Comparison of ENCODE assay signal across 18 mouse cellular contexts in the genomic region with DNA sequence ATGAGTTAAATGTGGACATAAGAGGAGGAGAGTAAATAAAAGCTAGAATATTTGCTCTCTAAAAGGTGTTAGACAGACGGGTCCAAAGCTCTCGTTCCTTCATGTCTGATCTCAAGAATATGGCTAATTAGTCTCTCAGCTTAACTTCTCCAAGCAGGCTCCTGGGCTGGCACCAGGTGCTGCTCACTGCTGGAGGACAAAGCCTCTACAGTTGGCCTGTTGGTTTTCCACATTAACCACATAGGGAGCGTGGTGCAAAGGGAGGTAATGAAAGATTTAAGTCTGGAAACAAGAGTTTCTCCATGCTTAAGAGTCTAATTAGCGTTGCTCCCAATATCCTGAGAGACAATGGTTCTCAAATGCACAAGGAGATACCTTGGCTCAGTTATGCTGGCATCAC.
"Had no signal": no experiment of that assay in that cellular context is flagged by ENCODE, and none has a peak within 500 bp of the region (broad histone marks: within the 10 kb centered on the region; RNA-seq: fewer than 3 reads in every experiment).

No protein-coding gene starts in this region.

- DNase-seq: lung, adult 2 months; lung, postnatal 14 days; lung, postnatal 36 days; right cerebral cortex, postnatal 14 days; thymus, adult 2 months; thymus, postnatal 25 days; thymus, postnatal 4 days had no signal

- H3K4me3 ChIP-seq: lung, embryonic 15.5 days; megakaryocyte, embryonic 14.5 days; midbrain, embryonic 13.5 days; midbrain, embryonic 15.5 days; neural tube, embryonic 13.5 days; neural tube, embryonic 15.5 days; stomach, embryonic 15.5 days had no signal

- H3K36me3 ChIP-seq: lung, embryonic 15.5 days; midbrain, embryonic 13.5 days; midbrain, embryonic 15.5 days; neural tube, embryonic 13.5 days; neural tube, embryonic 15.5 days; stomach, embryonic 15.5 days had no signal

- H3K27ac ChIP-seq: lung, embryonic 15.5 days; macrophage; midbrain, embryonic 13.5 days; midbrain, embryonic 15.5 days; neural tube, embryonic 13.5 days; neural tube, embryonic 15.5 days; stomach, embryonic 15.5 days; stomach, postnatal 0 days had no signal

- H3K4me1 ChIP-seq: lung, embryonic 15.5 days; midbrain, embryonic 15.5 days; neural tube, embryonic 13.5 days; neural tube, embryonic 15.5 days; stomach, embryonic 15.5 days had no signal

- H3K9me3 ChIP-seq: lung, embryonic 15.5 days; megakaryocyte, embryonic 14.5 days; midbrain, embryonic 13.5 days; midbrain, embryonic 15.5 days; neural tube, embryonic 13.5 days; neural tube, embryonic 15.5 days; stomach, embryonic 15.5 days had no signal

- ATAC-seq: lung, postnatal 0 days; midbrain, embryonic 13.5 days; midbrain, embryonic 15.5 days had no signal

- H3K9ac ChIP-seq: lung, embryonic 15.5 days; midbrain, embryonic 13.5 days; midbrain, embryonic 15.5 days; neural tube, embryonic 13.5 days; neural tube, embryonic 15.5 days; stomach, embryonic 15.5 days had no signal

- H3K4me2 ChIP-seq: lung, embryonic 15.5 days; midbrain, embryonic 11.5 days; midbrain, embryonic 13.5 days; midbrain, embryonic 15.5 days; neural tube, embryonic 13.5 days; neural tube, embryonic 15.5 days; stomach, embryonic 15.5 days had no signal

- H3K27me3 ChIP-seq: lung, embryonic 15.5 days; midbrain, embryonic 13.5 days; midbrain, embryonic 15.5 days; neural tube, embryonic 13.5 days; neural tube, embryonic 15.5 days; stomach, embryonic 15.5 days had no signal
